In genomic region chr3:138832827-138833517, GRCm38 (mm10) we compare ENCODE assay signal across 12 mouse cellular contexts.
DNase-seq lines count a peak whose midpoint lies in the region; ATAC-seq and TF ChIP-seq lines count a peak whose summit lies in the region.
"Had no signal": no experiment of that assay in that cellular context is flagged by ENCODE, and none has a peak within 500 bp of the region (broad histone marks: within the 10 kb centered on the region; RNA-seq: fewer than 3 reads in every experiment).

No protein-coding gene starts in this region.

- no peak overlapping the region for H3K4me2 ChIP-seq in forebrain, embryonic 15.5 days (replicated peaks)
- no peak overlapping the region for H3K4me2 ChIP-seq in midbrain, postnatal 0 days (ENCODE audit: low read depth, low read length, poor library complexity, severe bottlenecking)
- H3K4me2 ChIP-seq in midbrain, embryonic 11.5 days, result no peak overlapping the region
- H3K4me2 ChIP-seq in intestine, postnatal 0 days (replicated peaks; ENCODE audit: low read depth), result no peak overlapping the region
- H3K4me2 ChIP-seq: liver, embryonic 15.5 days had no signal

- H3K27me3 ChIP-seq in forebrain, embryonic 15.5 days, result no peaks in the 10 kb centered on the region
- no peaks in the 10 kb centered on the region for H3K27me3 ChIP-seq in forebrain, embryonic 10.5 days (ENCODE audit: poor library complexity, severe bottlenecking)
- no peaks in the 10 kb centered on the region for H3K27me3 ChIP-seq in midbrain, postnatal 0 days (ENCODE audit: insufficient read depth, low read length)
- H3K27me3 ChIP-seq in midbrain, embryonic 11.5 days (ENCODE audit: control insufficient read depth, insufficient read depth, low read length), result no peaks in the 10 kb centered on the region
- no peaks in the 10 kb centered on the region for H3K27me3 ChIP-seq in kidney, adult 2 months (replicated peaks; ENCODE audit: control insufficient read depth, insufficient read depth, low read length)
- no peaks in the 10 kb centered on the region for H3K27me3 ChIP-seq in intestine, postnatal 0 days (replicated peaks; ENCODE audit: control insufficient read depth, insufficient read depth, low read length)
- H3K27me3 ChIP-seq: liver, embryonic 15.5 days had no signal

- no peak overlapping the region; the same call in 1 of the 2 replicates for H3K27ac ChIP-seq in forebrain, embryonic 15.5 days (replicated peaks)
- no peak overlapping the region for H3K27ac ChIP-seq in forebrain, embryonic 10.5 days
- H3K27ac ChIP-seq in midbrain, postnatal 0 days (ENCODE audit: low read depth, low read length), result no peak overlapping the region
- no peak overlapping the region for H3K27ac ChIP-seq in midbrain, embryonic 11.5 days (ENCODE audit: low read depth, low read length)
- no peak overlapping the region for H3K27ac ChIP-seq in kidney, adult 2 months (ENCODE audit: insufficient read depth, low read depth, low read length)
- H3K27ac ChIP-seq in intestine, postnatal 0 days (ENCODE audit: low read depth, low read length), result no peak overlapping the region
- H3K27ac ChIP-seq: heart, adult 2 months; limb, embryonic 10.5 days; liver, embryonic 15.5 days had no signal

- peaks cover 15% of the 10 kb centered on the region for H3K4me1 ChIP-seq in forebrain, embryonic 15.5 days
- no peaks in the 10 kb centered on the region for H3K4me1 ChIP-seq in forebrain, embryonic 10.5 days
- H3K4me1 ChIP-seq in midbrain, postnatal 0 days (ENCODE audit: insufficient read depth, low read length), result no peaks in the 10 kb centered on the region
- H3K4me1 ChIP-seq in midbrain, embryonic 11.5 days (ENCODE audit: control insufficient read depth, insufficient read depth, low read length), result no peaks in the 10 kb centered on the region
- H3K4me1 ChIP-seq in kidney, adult 2 months (ENCODE audit: control insufficient read depth, insufficient read depth, low read length), result peaks cover 6% of the 10 kb centered on the region; the same call in 1 of the 2 replicates
- H3K4me1 ChIP-seq in intestine, postnatal 0 days (replicated peaks; ENCODE audit: control insufficient read depth, insufficient read depth, low read length), result no peaks in the 10 kb centered on the region
- H3K4me1 ChIP-seq: liver, embryonic 15.5 days had no signal

- H3K9ac ChIP-seq in forebrain, embryonic 15.5 days (replicated peaks), result no peak overlapping the region
- no peak overlapping the region for H3K9ac ChIP-seq in midbrain, postnatal 0 days (replicated peaks; ENCODE audit: low read length, poor library complexity, severe bottlenecking)
- no peak overlapping the region for H3K9ac ChIP-seq in midbrain, embryonic 11.5 days (ENCODE audit: low read length)
- no peak overlapping the region for H3K9ac ChIP-seq in intestine, postnatal 0 days (ENCODE audit: low read depth, low read length)
- H3K9ac ChIP-seq: liver, embryonic 15.5 days had no signal

- no peak for TF ChIP-seq CTCF in midbrain, postnatal 0 days (IDR thresholded peaks at IDR 0.05)
- TF ChIP-seq CTCF in kidney, adult 2 months (conservative IDR thresholded peaks at IDR 0.05; ENCODE audit: insufficient read depth, insufficient read length, low read depth, low read length), result no peak
- TF ChIP-seq CTCF in intestine, postnatal 0 days (IDR thresholded peaks at IDR 0.05; ENCODE audit: low read depth), result no peak

- TF ChIP-seq POLR2A in kidney, adult 2 months (IDR thresholded peaks at IDR 0.05; ENCODE audit: low read depth, low read length), result no peak

- no peaks in the 10 kb centered on the region for H3K36me3 ChIP-seq in forebrain, embryonic 15.5 days
- peaks cover 6% of the 10 kb centered on the region; the same call in 1 of the 2 replicates for H3K36me3 ChIP-seq in forebrain, embryonic 10.5 days (replicated peaks)
- H3K36me3 ChIP-seq in midbrain, postnatal 0 days (ENCODE audit: insufficient read depth, low read length), result no peaks in the 10 kb centered on the region
- H3K36me3 ChIP-seq in midbrain, embryonic 11.5 days (ENCODE audit: control insufficient read depth, insufficient read depth, low read length), result no peaks in the 10 kb centered on the region
- no peaks in the 10 kb centered on the region for H3K36me3 ChIP-seq in kidney, adult 2 months (ENCODE audit: control insufficient read depth, insufficient read depth, low read length)
- no peaks in the 10 kb centered on the region for H3K36me3 ChIP-seq in intestine, postnatal 0 days (ENCODE audit: control insufficient read depth, insufficient read depth)
- H3K36me3 ChIP-seq: limb, embryonic 10.5 days; liver, embryonic 15.5 days had no signal

- no peaks in the 10 kb centered on the region for H3K9me3 ChIP-seq in forebrain, embryonic 15.5 days
- no peaks in the 10 kb centered on the region for H3K9me3 ChIP-seq in forebrain, embryonic 10.5 days
- no peaks in the 10 kb centered on the region for H3K9me3 ChIP-seq in midbrain, postnatal 0 days (ENCODE audit: low read length)
- no peaks in the 10 kb centered on the region for H3K9me3 ChIP-seq in midbrain, embryonic 11.5 days (ENCODE audit: control insufficient read depth, low read length)
- no peaks in the 10 kb centered on the region for H3K9me3 ChIP-seq in intestine, postnatal 0 days (ENCODE audit: control insufficient read depth)
- H3K9me3 ChIP-seq: limb, embryonic 10.5 days; liver, embryonic 15.5 days had no signal

- no peak for DNase-seq in forebrain, embryonic 10.5 days (ENCODE audit: extremely low spot score, low spot score)
- peak; percentile 64 for DNase-seq in midbrain, postnatal 0 days (ENCODE audit: low spot score)
- no peak for DNase-seq in midbrain, embryonic 11.5 days (ENCODE audit: low spot score, missing footprints)
- peak; percentile 53 for DNase-seq in kidney, adult 2 months
- DNase-seq: heart, adult 2 months; heart, postnatal 36 days; thymus, adult 2 months had no signal

- no peak overlapping the region for H3K4me3 ChIP-seq in forebrain, embryonic 15.5 days
- H3K4me3 ChIP-seq in forebrain, embryonic 10.5 days, result no peak overlapping the region
- H3K4me3 ChIP-seq in midbrain, postnatal 0 days (ENCODE audit: low read depth, low read length), result no peak overlapping the region
- H3K4me3 ChIP-seq in midbrain, embryonic 11.5 days (ENCODE audit: low read depth, low read length), result no peak overlapping the region
- no peak overlapping the region for H3K4me3 ChIP-seq in kidney, adult 2 months (ENCODE audit: insufficient read depth, low read depth, low read length)
- H3K4me3 ChIP-seq in intestine, postnatal 0 days (ENCODE audit: low read depth, low read length), result no peak overlapping the region
- H3K4me3 ChIP-seq: heart, adult 2 months; limb, embryonic 10.5 days; liver, embryonic 15.5 days had no signal

- 72% methylated on average over 9 of the region's 9 CpGs for WGBS in forebrain, embryonic 15.5 days
- WGBS in forebrain, embryonic 10.5 days, result 93% methylated on average over 9 of the region's 9 CpGs
- WGBS in midbrain, postnatal 0 days, result 86% methylated on average over 9 of the region's 9 CpGs
- 94% methylated on average over 9 of the region's 9 CpGs for WGBS in midbrain, embryonic 11.5 days
- 35% methylated on average over 9 of the region's 9 CpGs for WGBS in kidney, adult 2 months
- WGBS in intestine, postnatal 0 days, result 79% methylated on average over 9 of the region's 9 CpGs

- ATAC-seq in forebrain, embryonic 15.5 days (replicated peaks), result peak; percentile 69
- ATAC-seq in midbrain, postnatal 0 days (ENCODE audit: low FRiP score), result no peak; the same call in 1 of the 2 replicates
- no peak for ATAC-seq in midbrain, embryonic 11.5 days (ENCODE audit: low FRiP score)
- ATAC-seq in CD4-positive, CD25-positive, alpha-beta regulatory T cell, adult 4 months, result no peak
- ATAC-seq in intestine, postnatal 0 days, result no peak

Comparison
In these comparisons a context has a peak if more than half of its experiments do, and no peak if none do; other contexts are left out.
1. DNase-seq: peak in midbrain, postnatal 0 days (single experiment) and kidney, adult 2 months (single experiment); none in forebrain, embryonic 10.5 days (single experiment) and midbrain, embryonic 11.5 days (single experiment).